Mouse (Mus musculus): ENCODE measurements around the gene Taldo1.

Taldo1 gene

GRCm38 (mm10) chr7:141371942-141372595, 19.9 kb upstream of the Taldo1 start:
- ChIA-PET CTCF (interaction anchor here (0.6 to 1.7 kb wide), 6 partner anchors 9 to 531 kb away, joined by 3 to 6 read pairs (median 3); partner anchors contain the start of gene Taldo1 (in 1 of the 4)), POLR2A (interaction anchor here in 3 of 4 experiments (0.5 to 17.7 kb wide), 22 partner anchors 8 to 407 kb away, joined by 3 to 175 read pairs (median 4); partner anchors contain the start of genes Taldo1 (in 2 of the 3), Eps8l2 (in 1 of the 3) and Rassf7 (in 1 of the 3))

DNA sequence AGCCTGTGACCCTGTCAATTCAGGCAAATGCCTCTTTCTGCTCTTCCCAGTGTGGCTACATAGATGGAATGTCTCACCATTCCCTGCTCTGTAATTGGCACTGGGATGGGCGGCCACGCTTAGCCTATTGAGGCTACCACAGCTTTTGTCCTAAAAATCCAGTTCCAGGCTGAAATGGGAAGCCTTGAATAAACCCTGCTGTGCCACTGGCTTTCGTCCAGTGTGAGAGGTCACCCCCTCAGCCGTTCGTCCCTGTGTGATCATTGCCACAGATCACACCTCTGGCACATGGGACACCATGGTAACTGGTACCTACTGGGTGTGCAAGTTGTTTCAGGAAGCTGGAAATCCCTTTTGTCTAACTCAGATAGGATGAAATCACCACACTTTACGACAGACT, 18.4 kb upstream of the Taldo1 start:
- ChIA-PET CTCF (interaction anchor here in 2 of 4 experiments (0.6 to 1.8 kb wide), 9 partner anchors 10 to 118 kb away, joined by 3 to 10 read pairs (median 4); partner anchors contain the start of genes Sct (in 1 of the 2) and Taldo1 (in 1 of the 2)), POLR2A (interaction anchor here (0.6 to 17.7 kb wide), 44 partner anchors 8 to 465 kb away, joined by 3 to 175 read pairs (median 4); partner anchors contain the start of genes Taldo1 (in 4 of the 4), Deaf1 (in 3 of the 4), Eps8l2 (in 3 of the 4) and Tmem80 (in 3 of the 4))

- POLR2A ChIA-PET, result interaction anchor here (0.6 to 17.7 kb wide), 29 partner anchors 9 to 251 kb away, joined by 3 to 175 read pairs (median 5); partner anchors contain the start of genes Taldo1 (in 3 of the 4), Cd151 (in 2 of the 4), Eps8l2 (in 2 of the 4) and Rassf7 (in 2 of the 4)
- CTCF ChIA-PET, result interaction anchor here in 2 of 4 experiments (1.4 to 1.8 kb wide), 5 partner anchors 11 to 35 kb away, joined by 3 to 10 read pairs (median 4); no protein-coding TSS in a partner anchor
Observed at GRCm38 (mm10) chr7:141374399-141374798, 17.6 kb upstream of the Taldo1 start.

DNA sequence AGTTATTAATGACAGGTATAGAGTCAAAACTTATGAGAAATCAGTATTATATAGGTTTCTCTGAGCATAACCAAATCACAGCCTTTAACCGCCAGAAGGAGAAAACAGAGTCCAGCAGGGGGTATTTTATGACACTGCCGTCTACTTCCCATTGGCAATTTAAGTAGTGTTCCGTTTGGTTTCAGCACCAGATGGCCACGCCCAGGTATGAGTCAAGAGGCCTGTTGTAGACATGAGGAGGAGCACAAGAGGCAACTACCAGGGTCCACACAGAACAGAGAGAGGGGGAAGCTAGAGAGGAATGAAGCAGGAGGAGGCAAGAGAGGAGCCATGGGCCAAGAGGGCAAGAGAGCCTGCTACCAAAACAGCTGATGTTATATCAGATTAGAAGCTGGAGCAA, 12.4 kb upstream of the Taldo1 start:
- POLR2A ChIA-PET, result interaction anchor here in 2 of 4 experiments (1.1 to 17.7 kb wide), 5 partner anchors 7 to 51 kb away, joined by 3 to 175 read pairs (median 4); partner anchors contain the start of genes Taldo1 (in 2 of the 2), Deaf1 (in 1 of the 2) and Tmem80 (in 1 of the 2)
- CTCF ChIA-PET, result interaction anchor here (0.6 to 1.4 kb wide), 6 partner anchors 8 to 148 kb away, joined by 3 to 6 read pairs (median 3); partner anchors contain the start of gene Taldo1 (in 1 of the 4)

GRCm38 (mm10) chr7:141381068-141381835, 10.7 kb upstream of the Taldo1 start:
- CTCF ChIA-PET, result interaction anchor here in 3 of 4 experiments (1.2 to 2.3 kb wide), 3 partner anchors 11 to 13 kb away, joined by 3 to 4 read pairs (median 4); partner anchors contain the start of gene Taldo1 (in 1 of the 3)
- POLR2A ChIA-PET, result interaction anchor here in 2 of 4 experiments (1.1 to 17.7 kb wide), 8 partner anchors 8 to 53 kb away, joined by 4 to 175 read pairs (median 14); partner anchors contain the start of genes Taldo1 (in 2 of the 2), Deaf1 (in 1 of the 2) and Tmem80 (in 1 of the 2)

- POLR2A ChIA-PET, result interaction anchor here (0.6 to 1.7 kb wide), 27 partner anchors 10 to 194 kb away, joined by 3 to 13 read pairs (median 4); partner anchors contain the start of genes Polr2l (in 2 of the 4), Tspan4 (in 2 of the 4), Deaf1 (in 1 of the 4) and Eps8l2 (in 1 of the 4)
- CTCF ChIA-PET, result interaction anchor here (0.5 to 1.6 kb wide), 12 partner anchors 8 to 283 kb away, joined by 3 to 15 read pairs (median 4); no protein-coding TSS in a partner anchor
Observed at GRCm38 (mm10) chr7:141387807-141388486, 4.1 kb upstream of the Taldo1 start.

- CTCF ChIA-PET, result interaction anchor here in 3 of 4 experiments (0.5 to 1.6 kb wide), 7 partner anchors 9 to 282 kb away, joined by 3 to 14 read pairs (median 3); no protein-coding TSS in a partner anchor
- POLR2A ChIA-PET, result interaction anchor here (0.7 to 8.2 kb wide), 21 partner anchors 11 to 134 kb away, joined by 3 to 175 read pairs (median 4); partner anchors contain the start of genes Deaf1 (in 1 of the 4), Eps8l2 (in 1 of the 4), Polr2l (in 1 of the 4) and Rplp2 (in 1 of the 4)
Observed at GRCm38 (mm10) chr7:141388487-141389109, 3.4 kb upstream of the Taldo1 start.

DNA sequence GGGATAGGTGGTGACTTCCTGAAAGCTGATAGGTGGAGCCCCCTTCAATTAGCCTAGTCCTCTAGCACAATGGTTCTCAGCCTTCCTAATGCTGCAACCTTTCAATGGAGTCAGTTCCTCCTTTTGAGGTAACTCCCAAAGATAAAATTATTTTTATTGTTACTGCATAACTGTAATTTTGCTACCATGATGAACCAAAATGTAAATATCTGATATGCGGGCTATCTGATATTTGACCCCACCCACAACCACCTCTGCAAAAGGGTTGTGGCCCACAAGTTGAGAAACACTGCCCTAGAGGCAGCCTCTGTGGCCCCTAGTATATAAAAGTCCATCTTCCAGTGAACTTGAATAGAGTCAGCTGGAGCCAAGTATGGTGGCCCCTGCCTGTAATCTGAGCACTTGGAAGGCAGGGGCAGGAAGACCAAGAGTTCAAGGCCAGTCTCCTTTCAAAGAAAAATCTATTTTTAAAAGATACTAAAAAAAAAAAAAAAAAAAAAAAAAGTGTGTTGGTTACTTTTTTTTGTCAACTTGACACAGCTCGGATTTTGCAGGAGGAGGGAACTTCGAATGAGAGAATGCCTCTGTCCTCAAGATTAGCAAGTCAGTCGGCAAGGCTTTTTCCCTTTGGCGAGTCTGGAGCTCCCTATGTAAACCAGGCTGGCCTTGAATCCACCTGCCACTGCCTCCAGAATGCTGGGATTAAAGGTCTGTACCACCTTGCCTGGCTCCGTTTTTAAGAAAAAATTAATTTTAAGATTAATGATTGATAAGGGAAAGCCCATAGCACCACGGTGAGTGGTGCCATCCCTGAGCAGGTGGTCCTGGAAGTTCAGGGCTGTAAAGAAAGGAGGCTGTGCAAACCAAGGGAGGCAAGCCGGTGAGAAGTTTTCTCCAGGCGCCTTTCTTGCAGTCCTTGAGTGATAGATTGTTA, 1.4 kb upstream of the Taldo1 start:
- ChIA-PET POLR2A (interaction anchor here (0.5 to 8.2 kb wide), 29 partner anchors 8 to 268 kb away, joined by 3 to 175 read pairs (median 8); partner anchors contain the start of genes Rplp2 (in 2 of the 4), Cd151 (in 1 of the 4), Chid1 (in 1 of the 4) and Deaf1 (in 1 of the 4)), CTCF (interaction anchor here in 3 of 4 experiments (0.6 to 2.3 kb wide), 12 partner anchors 8 to 944 kb away, joined by 3 to 10 read pairs (median 6); partner anchors contain the start of genes Cd151 (in 1 of the 3), Cracr2b (in 1 of the 3) and Rassf7 (in 1 of the 3))

GRCm38 (mm10) chr7:141392552-141393222, 688 bp downstream of the Taldo1 start:
- ChIA-PET CTCF (interaction anchor here (0.7 to 2.3 kb wide), 43 partner anchors 9 to 489 kb away, joined by 3 to 20 read pairs (median 4); partner anchors contain the start of genes Cd151 (in 1 of the 4), Cend1 (in 1 of the 4), Eps8l2 (in 1 of the 4) and Phrf1 (in 1 of the 4)), POLR2A (interaction anchor here (0.6 to 8.2 kb wide), 102 partner anchors 9 to 571 kb away, joined by 3 to 175 read pairs (median 5); partner anchors contain the start of genes Cend1 (in 2 of the 4), Chid1 (in 2 of the 4), Eps8l2 (in 2 of the 4) and Gatd1 (in 2 of the 4))

DNA sequence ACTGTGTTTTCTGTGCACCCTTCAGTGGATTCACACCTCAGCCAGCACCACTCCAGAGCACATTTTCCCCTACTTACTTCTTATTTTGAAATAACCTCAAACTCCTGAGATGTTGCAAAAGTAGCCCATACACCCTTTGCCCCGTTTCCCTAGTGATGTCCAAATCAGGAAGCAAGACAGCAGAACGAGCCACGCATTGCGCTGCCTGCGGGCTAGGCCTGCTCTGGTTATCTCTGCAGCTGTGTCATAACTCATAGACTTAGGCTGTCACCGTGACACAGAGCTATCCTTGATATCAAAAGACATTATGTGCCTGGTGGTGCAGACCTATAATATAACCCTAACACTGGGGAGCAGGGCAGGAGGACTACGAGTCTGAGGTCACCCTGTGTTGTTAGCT, 2.2 kb downstream of the Taldo1 start:
- POLR2A ChIA-PET, result interaction anchor here in 3 of 4 experiments (0.8 to 8.2 kb wide), 23 partner anchors 11 to 200 kb away, joined by 3 to 175 read pairs (median 4); partner anchors contain the start of genes Rplp2 (in 2 of the 3), Chid1 (in 1 of the 3), Cracr2b (in 1 of the 3) and Gatd1 (in 1 of the 3)
- CTCF ChIA-PET, result interaction anchor here (0.5 to 2.8 kb wide), 37 partner anchors 8 to 1424 kb away, joined by 3 to 26 read pairs (median 5); partner anchors contain the start of genes Pnpla2 (in 1 of the 4), Rassf7 (in 1 of the 4), Rplp2 (in 1 of the 4) and Sct (in 1 of the 4)

- POLR2A ChIA-PET, result interaction anchor here (0.5 to 8.2 kb wide), 36 partner anchors 11 to 696 kb away, joined by 3 to 175 read pairs (median 4); partner anchors contain the start of genes Rplp2 (in 2 of the 4), Cend1 (in 1 of the 4), Chid1 (in 1 of the 4) and Cracr2b (in 1 of the 4)
Observed at GRCm38 (mm10) chr7:141394771-141395170, 2.8 kb downstream of the Taldo1 start.

GRCm38 (mm10) chr7:141395348-141395747, 3.3 kb downstream of the Taldo1 start:
- ChIA-PET CTCF (interaction anchor here (0.5 to 2.8 kb wide), 98 partner anchors 8 to 551 kb away, joined by 3 to 26 read pairs (median 4); partner anchors contain the start of genes Eps8l2 (in 3 of the 4), Cend1 (in 2 of the 4), Sct (in 2 of the 4) and Cd151 (in 1 of the 4)), POLR2A (interaction anchor here in 3 of 4 experiments (0.5 to 8.2 kb wide), 29 partner anchors 10 to 695 kb away, joined by 3 to 175 read pairs (median 4); partner anchors contain the start of genes Rplp2 (in 2 of the 3), Cend1 (in 1 of the 3), Chid1 (in 1 of the 3) and Gatd1 (in 1 of the 3))

More at GRCm38 (mm10) chr7:141394771-141395170, 2.8 kb downstream of the Taldo1 start:
- CTCF ChIA-PET, result interaction anchor here (0.5 to 2.8 kb wide), 105 partner anchors 9 to 1425 kb away, joined by 3 to 26 read pairs (median 4); partner anchors contain the start of genes Eps8l2 (in 3 of the 4), Cend1 (in 2 of the 4), Sct (in 2 of the 4) and Cd151 (in 1 of the 4)

DNA sequence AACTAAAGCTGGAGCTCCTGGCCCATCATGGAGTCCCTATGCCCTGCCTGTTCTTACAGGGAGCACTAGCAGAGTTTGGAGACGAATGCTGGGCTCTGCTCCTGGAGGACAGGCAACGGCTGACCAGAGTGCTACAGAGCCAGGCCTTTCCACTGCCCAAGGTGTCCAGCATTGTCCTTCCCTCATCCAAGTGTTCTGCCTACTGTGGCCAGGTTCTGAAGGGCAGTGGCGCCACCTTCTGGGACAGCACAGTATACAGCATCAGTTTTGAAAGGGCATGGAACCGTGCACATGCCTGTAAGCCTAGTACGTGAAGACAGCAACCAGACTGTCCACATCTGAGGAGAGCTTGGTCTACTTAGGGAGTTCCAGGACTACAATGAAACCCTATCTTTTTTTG, 11.3 kb downstream of the Taldo1 start:
- CTCF ChIA-PET, result interaction anchor here in 3 of 4 experiments (0.5 to 1.7 kb wide), 17 partner anchors 8 to 289 kb away, joined by 3 to 26 read pairs (median 4); partner anchors contain the start of genes Deaf1 (in 1 of the 3), Rnh1 (in 1 of the 3), Sct (in 1 of the 3) and Taldo1 (in 1 of the 3)
- POLR2A ChIA-PET, result interaction anchor here in 3 of 4 experiments (0.6 to 3.1 kb wide), 13 partner anchors 11 to 188 kb away, joined by 3 to 27 read pairs (median 4); partner anchors contain the start of genes Taldo1 (in 2 of the 3), Cend1 (in 1 of the 3), Rassf7 (in 1 of the 3) and Slc25a22 (in 1 of the 3)
